Mouse (Mus musculus) A20 (cell line): ENCODE measurements around the gene Hcrtr2.

ENCODE experiments used
- DNase-seq: peaks from one replicate; pipeline ENCODE4 v3.0.0-alpha.2; 2011; ENCODE audit warnings: low read depth, low spot score

Hcrtr2 gene

GRCm38 (mm10) chr9:76323756-76324155, at the start of gene Hcrtr2:
Hcrtr2 (minus strand) TSS chr9:76323856.
- DNase-seq, result no peak

GRCm38 (mm10) chr9:76364874-76365273, 41.2 kb upstream of the Hcrtr2 start:
- DNase-seq, result peak; percentile 80

DNA sequence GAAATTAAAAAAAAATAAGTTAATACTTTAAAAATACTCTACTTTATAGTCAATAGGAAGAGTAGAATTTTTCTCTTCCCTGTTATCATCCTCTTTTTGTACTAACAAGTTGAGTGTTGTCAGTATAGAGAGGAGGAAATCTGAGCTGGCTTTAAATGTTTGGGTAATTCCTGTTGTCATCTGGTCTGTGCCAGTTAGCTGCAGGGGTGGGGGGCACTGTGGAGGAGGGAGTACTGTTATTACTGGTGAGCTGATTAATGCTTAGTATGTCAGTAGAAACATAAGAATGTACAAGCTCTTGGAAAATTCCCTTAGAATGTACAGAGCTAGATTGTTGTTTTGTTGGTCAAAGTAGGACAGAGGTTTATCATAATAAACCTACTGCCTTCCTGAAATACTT, 36.7 kb upstream of the Hcrtr2 start:
- DNase-seq, result no peak

DNA sequence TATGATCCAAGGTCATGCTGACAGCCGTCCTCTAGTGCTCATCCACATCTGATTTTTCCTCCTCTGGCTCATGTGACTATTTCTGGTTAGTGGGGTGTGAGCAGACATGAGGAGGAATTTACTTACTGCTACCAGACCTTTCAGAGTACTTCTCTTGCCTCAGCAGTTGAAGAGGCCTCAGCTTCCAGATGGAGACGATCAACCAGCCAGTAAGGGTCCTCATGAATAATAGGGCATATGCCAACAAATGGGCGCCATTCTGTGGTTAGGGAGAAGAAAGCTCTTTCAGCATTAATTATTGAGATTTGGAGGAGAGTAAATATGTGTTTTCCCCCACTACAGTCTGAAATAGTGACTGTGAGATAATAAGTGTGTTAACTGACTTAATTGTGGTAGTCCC, 28.7 kb upstream of the Hcrtr2 start:
- no peak for DNase-seq

- peak; percentile 28 for DNase-seq
These were observed 23.6 kb upstream of the Hcrtr2 start for GRCm38 (mm10) chr9:76347298-76347697.

DNA sequence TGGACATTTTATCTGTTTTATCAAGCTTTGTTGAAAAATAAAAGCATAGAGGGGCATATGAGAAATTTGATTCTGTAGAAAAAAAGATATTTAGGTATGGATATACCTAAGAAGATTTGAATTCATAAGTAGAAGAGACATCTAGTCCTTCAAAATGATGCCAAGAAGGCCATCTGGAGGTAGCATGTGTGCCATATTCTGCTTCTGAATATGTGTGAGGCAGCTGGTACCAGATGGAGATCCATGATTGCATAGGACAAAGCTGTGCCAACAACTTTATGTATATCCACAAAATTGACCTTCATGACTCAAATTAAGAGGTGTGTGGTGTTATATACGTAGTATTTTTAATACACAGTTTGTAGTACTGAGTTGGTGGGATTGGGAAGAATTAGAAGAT, 7.4 kb upstream of the Hcrtr2 start:
- DNase-seq, result no peak

DNA sequence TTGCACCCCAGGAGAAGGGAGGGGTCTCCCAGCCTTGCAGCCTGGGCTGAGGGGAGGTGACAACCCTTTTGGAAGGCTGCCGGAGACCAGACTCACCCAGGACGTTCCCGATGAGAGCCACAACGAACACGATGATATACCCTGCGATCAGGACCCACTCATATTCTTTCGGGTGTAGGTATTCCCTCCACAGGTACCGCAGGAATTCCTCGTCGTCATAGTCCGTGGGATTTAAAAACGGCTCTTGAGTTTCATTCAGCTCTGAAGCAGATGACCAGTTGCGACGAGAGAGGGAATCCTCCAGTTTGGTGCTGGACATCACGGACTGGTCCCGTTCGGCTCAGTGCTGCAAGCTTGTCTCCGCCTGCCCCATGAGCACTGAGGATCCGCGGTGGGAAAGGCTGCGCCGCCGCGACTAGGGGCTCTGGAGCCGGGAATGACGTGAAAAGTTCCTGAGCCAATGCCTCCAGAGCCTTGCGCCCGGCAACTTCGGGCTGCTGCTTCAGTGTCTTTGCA, 412 bp downstream of the Hcrtr2 start:
- no peak for DNase-seq

DNA sequence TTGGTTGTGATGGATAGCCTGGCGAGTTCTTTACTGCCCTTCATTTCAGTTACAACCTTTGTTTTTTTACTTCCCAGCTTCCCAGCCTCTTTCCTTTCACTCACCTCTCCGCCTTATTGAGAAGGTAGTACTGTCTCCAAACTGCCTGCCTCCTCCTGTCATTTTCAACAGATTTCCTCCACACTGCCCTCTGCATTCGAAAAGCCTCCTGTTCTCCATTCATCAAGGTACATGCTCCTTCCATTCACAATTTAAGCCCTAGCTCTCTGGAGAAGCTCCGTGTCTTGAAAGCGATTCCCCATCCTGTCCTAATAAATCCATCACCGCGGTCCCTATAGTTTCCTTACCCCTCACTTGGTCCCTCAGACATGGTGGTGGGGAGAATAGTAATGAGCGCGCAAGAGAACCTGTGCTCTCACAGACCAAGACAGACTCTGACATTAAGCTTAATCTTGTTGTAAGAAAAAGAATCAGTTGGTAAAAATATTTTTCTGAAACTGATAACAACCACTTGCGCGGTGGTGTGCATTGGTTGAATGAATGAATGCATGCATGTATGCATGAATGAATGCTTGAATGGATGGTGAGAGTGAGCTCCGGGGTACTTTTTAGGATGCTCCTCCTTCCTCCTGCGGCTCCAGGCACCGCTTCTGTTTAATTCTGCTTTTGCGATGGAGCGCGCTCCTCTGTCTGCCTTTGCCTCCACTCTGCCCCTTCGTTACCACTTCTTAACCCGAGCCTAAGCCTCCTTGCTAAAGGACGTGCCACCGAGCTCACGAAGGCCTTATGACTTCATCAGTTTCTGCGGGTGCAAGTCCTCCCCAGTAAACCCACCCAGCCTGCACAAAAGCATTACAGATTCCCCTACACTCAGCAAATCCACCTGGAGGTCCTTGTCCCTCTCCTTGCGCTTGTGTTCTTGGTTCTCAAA, 1.3 kb downstream of the Hcrtr2 start:
- no peak for DNase-seq

DNA sequence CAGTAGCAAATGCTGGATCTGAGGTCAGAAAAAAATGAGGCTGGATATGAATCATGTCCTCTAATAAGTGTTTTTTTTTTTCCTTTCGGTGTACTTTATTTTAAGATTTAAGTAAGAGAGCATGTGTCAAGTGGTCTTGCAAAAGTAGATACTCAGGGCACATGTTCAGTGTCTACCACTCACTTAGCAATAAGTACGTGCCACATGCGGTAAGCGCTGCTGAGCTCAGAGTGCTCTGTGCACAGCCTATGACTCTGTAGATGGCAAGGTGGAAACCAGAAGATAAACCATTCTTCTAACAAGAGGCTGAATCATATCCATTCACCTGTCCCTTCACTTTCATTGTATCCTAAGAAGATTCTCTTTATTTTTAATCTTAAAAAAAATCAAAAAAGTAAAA, 2.1 kb downstream of the Hcrtr2 start:
- no peak for DNase-seq

GRCm38 (mm10) chr9:76320755-76321154, 2.9 kb downstream of the Hcrtr2 start:
- peak; percentile 20 for DNase-seq

DNA sequence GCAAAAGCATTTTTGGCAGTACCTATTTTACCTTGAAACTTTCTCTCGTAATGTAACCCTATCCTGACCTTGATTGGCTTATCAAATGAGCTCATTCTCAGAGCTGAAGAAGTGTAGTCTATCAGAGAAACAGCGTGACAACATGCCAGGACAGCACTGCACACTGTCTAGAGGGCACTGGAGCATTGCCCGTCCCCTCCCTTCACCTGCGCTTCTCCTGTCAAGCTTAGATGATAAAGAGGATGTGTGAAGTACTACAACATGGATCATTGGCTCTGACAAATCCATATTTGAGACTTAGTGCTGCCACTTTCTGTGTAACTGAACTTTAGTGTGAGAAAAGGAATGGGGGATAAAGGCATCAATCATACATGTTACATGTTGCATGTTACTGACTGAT, 5.4 kb downstream of the Hcrtr2 start:
- DNase-seq, result peak; percentile 41

- no peak for DNase-seq
These were observed 8.6 kb downstream of the Hcrtr2 start for GRCm38 (mm10) chr9:76315096-76315495.

DNA sequence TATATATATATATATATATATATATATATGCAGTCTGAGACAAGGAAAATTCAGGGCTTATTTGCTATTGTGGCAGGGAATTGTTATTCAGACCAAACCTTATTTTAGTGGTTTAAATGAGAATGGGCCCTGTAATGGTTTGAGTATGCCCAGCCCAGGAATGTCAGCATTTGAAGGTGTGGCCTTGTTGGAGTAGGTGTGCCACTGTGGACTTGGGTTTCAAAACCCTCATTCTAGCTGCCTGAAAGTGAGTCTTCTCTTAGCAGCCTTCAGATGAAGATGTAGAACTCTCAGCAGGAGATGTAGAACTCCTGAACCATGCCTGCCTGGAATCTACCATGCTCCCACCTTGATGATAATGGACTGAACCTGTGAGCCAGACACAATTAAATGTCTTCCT, 9.7 kb downstream of the Hcrtr2 start:
- DNase-seq, result no peak

- no peak for DNase-seq
These were observed 11.4 kb downstream of the Hcrtr2 start for GRCm38 (mm10) chr9:76312221-76312620.

GRCm38 (mm10) chr9:76291384-76291783, 32.3 kb downstream of the Hcrtr2 start:
- no peak for DNase-seq

DNA sequence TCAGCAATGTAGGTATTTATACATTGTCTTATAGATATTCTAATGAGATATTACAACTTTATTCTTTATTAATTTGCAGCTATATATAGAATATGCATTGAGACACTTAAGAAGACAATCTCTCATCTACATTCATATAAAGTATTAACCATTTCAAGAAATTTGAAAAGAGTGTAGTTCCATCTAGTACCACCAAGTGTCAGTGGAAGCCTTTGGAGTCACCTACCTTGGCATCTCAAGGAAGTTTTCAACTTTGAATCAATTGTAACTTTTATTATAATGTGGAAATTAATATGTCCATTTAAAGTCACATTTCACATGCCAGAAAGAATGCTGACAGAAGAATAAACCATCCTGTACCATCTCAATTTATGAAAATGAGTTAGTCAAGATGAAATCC, 52.8 kb downstream of the Hcrtr2 start:
- peak; percentile 30 for DNase-seq

GRCm38 (mm10) chr9:76257731-76258130, 65.9 kb downstream of the Hcrtr2 start:
- no peak for DNase-seq

DNA sequence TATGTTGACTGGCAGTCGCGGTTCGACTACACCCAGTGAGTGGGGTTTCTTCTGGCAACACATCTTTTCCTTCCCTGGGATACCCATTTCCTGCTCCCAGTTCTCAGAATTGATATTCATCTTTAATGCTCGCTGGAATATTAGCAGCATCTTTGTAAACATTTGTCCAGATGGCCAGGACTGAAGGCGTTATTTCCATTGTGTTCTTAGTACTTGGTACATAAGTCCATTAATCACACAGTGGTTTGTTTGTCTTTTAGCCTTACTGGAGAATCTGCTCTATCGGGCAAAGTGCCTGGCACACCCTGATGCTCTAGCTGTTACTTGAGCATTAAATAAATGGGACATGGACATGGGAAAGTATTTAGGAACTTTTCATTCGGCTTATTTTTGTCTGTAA, 71.1 kb downstream of the Hcrtr2 start:
- no peak for DNase-seq

- no peak for DNase-seq
These were observed 71.5 kb downstream of the Hcrtr2 start for GRCm38 (mm10) chr9:76252109-76252508.

GRCm38 (mm10) chr9:76242322-76242721, 81.3 kb downstream of the Hcrtr2 start:
- no peak for DNase-seq

DNA sequence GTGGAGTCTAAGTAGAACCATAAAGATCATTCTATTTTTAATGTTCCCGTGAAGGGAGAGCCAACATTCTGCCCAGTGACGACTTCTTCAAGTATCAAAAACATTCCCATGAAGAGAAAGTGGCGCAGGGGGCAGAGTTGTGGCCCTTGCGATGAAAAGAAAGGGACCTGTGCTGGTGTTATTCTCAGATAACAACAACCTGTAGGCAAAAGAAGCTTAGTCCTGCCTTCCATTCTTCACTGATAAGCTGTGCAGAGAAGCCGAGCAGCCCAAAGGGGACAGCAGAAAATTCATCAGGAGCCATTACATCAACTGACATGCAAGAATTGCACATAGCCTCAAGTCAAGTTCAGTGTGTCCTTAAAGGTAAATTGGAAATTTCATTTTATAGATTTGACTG, 85.7 kb downstream of the Hcrtr2 start:
- DNase-seq, result no peak

- DNase-seq, result no peak
These were observed 86.4 kb downstream of the Hcrtr2 start for GRCm38 (mm10) chr9:76237243-76237642.

DNA sequence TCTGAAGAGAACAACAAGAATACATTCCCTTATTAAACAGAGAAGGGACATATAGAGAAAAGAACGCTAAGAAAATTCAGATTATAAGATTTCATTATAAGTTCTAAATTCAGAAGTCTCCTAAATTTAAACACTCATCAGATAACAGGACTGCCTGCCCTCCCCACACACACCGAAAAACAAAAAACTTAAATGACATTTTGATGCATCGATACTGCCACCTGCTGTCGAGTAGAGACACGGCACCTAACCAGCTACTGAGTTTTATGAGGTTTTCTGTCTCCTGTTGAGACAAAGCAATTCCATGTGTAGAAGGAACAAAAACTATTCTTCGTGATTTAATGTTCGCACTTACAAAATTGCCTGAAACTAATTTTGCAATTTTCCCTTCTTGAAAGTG, 87.0 kb downstream of the Hcrtr2 start:
- DNase-seq, result peak; percentile 57
